Mouse (Mus musculus) CD4-positive naive resting alpha-beta T cell, adult 76 days (primary cell): ENCODE results near the gene Saysd1. TPM values are rescaled to one million over a fixed set of nuclear protein-coding genes. Genes with fewer than 3 reads are reported as not detected.

Source experiments
- total RNA-seq: library from RNA; stranded (reverse); gene quantifications from one replicate; pipeline ENCODE4 v1.2.4, GENCODE M21; 2023

Gene Saysd1
- total RNA-seq, result 7.1 TPM

DNA sequence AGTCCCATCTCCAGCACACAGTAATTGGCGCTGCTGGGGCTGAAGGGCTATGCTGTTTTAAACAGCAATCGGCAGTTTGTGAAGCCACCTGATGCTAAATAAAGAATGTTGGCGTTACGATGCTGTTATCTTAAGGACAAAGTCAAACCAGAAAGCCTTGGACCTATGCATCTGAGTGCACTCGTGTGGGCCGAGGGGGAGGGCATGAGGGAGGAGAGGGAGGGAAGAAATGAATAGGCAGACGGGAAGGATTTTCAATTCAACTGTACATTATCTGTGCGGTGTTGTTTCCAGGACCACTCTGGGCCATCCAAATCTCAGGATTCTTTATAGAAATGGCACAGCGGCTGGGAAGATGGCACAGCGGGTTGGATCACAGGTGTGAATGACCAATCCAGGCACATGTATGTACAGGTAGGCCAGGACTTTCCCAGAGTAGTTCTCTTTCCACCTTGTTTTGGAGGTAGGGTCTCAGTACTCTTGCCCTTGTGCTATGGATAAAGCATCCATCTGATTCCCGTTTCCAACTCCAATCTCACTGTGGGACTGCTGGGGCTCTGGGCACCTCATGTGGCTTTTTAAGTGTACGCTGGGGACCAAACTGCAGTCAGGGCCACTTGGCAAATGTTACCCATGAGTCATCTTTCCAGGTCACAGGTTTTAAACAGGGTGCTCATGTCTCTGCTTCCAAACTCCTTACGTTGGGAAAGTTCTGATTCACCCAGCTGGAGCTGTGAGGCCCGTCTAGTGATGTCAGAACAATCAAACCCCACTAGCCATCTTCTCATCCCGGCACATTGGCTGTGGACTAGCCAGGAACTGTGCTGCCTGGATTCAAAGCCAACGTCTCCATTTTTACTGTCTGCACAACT lies at the start of gene Saysd1:
Gene Saysd1, minus strand, starts transcription at position 51 of the 872 bp plus-strand sequence.

GRCm38 (mm10) chr14:20181466-20181921 lies 43.2 kb upstream of the Saysd1 start, which contains the start of gene Kcnk5:
Gene Kcnk5, minus strand, starts transcription at chr14:20181809.

Other genes with a start within 250 kb of the Saysd1 start
- gene Gng2, start 160.9 kb downstream of the Saysd1 start, total RNA-seq, result 25.1 TPM
- gene Kcnk5, start 43.3 kb upstream of the Saysd1 start, total RNA-seq, result 2.4 TPM
- gene Kcnk16, start 130.7 kb upstream of the Saysd1 start, total RNA-seq, result not detected
- gene Nudt13, start 156.2 kb upstream of the Saysd1 start, total RNA-seq, result 19.5 TPM
- 32.4 TPM for gene Ecd, start 209.6 kb upstream of the Saysd1 start, total RNA-seq
- gene Fam149b, start 209.6 kb upstream of the Saysd1 start, total RNA-seq, result 31.6 TPM